In genomic region chr2:180257001-180257521, GRCm38 (mm10) we compare ENCODE assay signal across 8 mouse cellular contexts. TPM values are rescaled to one million over a fixed set of nuclear protein-coding genes. Genes with fewer than 3 reads are reported as not detected.
DNase-seq lines count a peak whose midpoint lies in the region; ATAC-seq lines count a peak whose summit lies in the region.

Gene Rps21, plus strand, starts transcription at chr2:180257377.

- peak within 1 kb of the TSS; percentile 91 for H3K9ac ChIP-seq in hindbrain, embryonic 16.5 days (ENCODE audit: low read depth, low read length)

- no peaks in the 10 kb centered on the region for H3K9me3 ChIP-seq in hindbrain, embryonic 16.5 days (ENCODE audit: control insufficient read depth, low read length)

- H3K4me3 ChIP-seq in hindbrain, embryonic 16.5 days (ENCODE audit: low read length) = peak within 1 kb of the TSS; percentile 77
- H3K4me3 ChIP-seq in macrophage (ENCODE audit: inconsistent target) = peak within 1 kb of the TSS; percentile 96

- H3K27ac ChIP-seq in hindbrain, embryonic 16.5 days (ENCODE audit: low read depth, low read length) = peak within 1 kb of the TSS; percentile 90
- H3K27ac ChIP-seq in macrophage = peak within 1 kb of the TSS; percentile 71

- H3K36me3 ChIP-seq in hindbrain, embryonic 16.5 days (ENCODE audit: control insufficient read depth, insufficient read depth, low read length) = peaks cover 20% of the 10 kb centered on the region
- peaks cover 7% of the 10 kb centered on the region; the same call in 1 of the 2 replicates for H3K36me3 ChIP-seq in macrophage (ENCODE audit: inconsistent target)

- peak within 1 kb of the TSS; percentile 83 for H3K4me2 ChIP-seq in hindbrain, embryonic 16.5 days (ENCODE audit: low read length)

- no peaks in the 10 kb centered on the region for H3K27me3 ChIP-seq in hindbrain, embryonic 16.5 days (replicated peaks; ENCODE audit: control insufficient read depth, insufficient read depth, low read length)

- ATAC-seq in hindbrain, embryonic 16.5 days = peak; percentile 98

- peaks cover 14% of the 10 kb centered on the region for H3K4me1 ChIP-seq in hindbrain, embryonic 16.5 days (ENCODE audit: control insufficient read depth, insufficient read depth, low read depth, low read length)

- peaks cover 14% of the 10 kb centered on the region for H3K79me2 ChIP-seq in macrophage (ENCODE audit: inconsistent target)

- under 1% methylated on average over 38 of the region's 38 CpGs for WGBS in hindbrain, embryonic 16.5 days
- WGBS in macrophage (ENCODE audit: missing documents) = 2% methylated on average over 38 of the region's 38 CpGs

- peak; percentile 98 for DNase-seq in WW6 (ENCODE audit: low read depth, low spot score)
- DNase-seq in cerebellum, postnatal 4 days (ENCODE audit: low spot score in 2 of 2) = peak; percentile 93 to 96
- DNase-seq in gastrocnemius, adult 18-20 months (ENCODE audit: low spot score) = peak; percentile 99
- peak; percentile 94 to 97 for DNase-seq in left cerebral cortex, adult 18-20 months (ENCODE audit: low spot score in 2 of 2)
- DNase-seq in right cerebral cortex, adult 18-20 months = peak; percentile 99
- peak; percentile 90 for DNase-seq in urinary bladder, postnatal 10 days (ENCODE audit: low spot score)

RNA-seq across cellular contexts. Expression of gene Rps21, which starts in this region (rescaled TPM):
- 100 to 1,000 TPM; 355 to 460 TPM for total RNA-seq in gastrocnemius, adult 18-20 months (2021)
- polyA plus RNA-seq in hindbrain, embryonic 16.5 days (2015; fragmentation: Nextera tagmentation; extraction: Ambion mirVana) = 271 and 282 TPM in 2 replicates
- total RNA-seq in left cerebral cortex, adult 18-20 months (2021) = 100 to 1,000 TPM; 728 to 804 TPM
- total RNA-seq in macrophage (2018; cell fraction: chromatin; rRNA removed) = 100 to 1,000 TPM in 1 of 26 experiments, 10 to 100 TPM in 25; 14.4 to 260 (median 48.0) TPM
- total RNA-seq in macrophage (2018; cell fraction: cytosol; rRNA removed) = 1,000 to 10,000 TPM in 13 of 26 experiments, 100 to 1,000 TPM in 13; 660 to 2,697 (median 1,140) TPM
- 100 to 1,000 TPM; 101 to 521 (median 220) TPM for total RNA-seq in macrophage (2018; cell fraction: nucleus; rRNA removed)
- 350 to 1,718 TPM (median 1,499 TPM) in 3 replicates for polyA plus RNA-seq in macrophage (2018)

Comparison
In these comparisons a context has a peak if more than half of its experiments do, and no peak if none do; other contexts are left out.
1. Peak in every context shown above with its lines: DNase-seq, ATAC-seq, H3K4me3 ChIP-seq and H3K27ac ChIP-seq.